Mouse (Mus musculus) cerebellum, adult 18-20 months (tissue): ENCODE measurements around the gene Ppp1r12c.

Source experiments
- DNase-seq, 2 experiments: peaks; one replicate each; pipeline ENCODE4 v3.0.0; 2021

The Ppp1r12c gene

DNA sequence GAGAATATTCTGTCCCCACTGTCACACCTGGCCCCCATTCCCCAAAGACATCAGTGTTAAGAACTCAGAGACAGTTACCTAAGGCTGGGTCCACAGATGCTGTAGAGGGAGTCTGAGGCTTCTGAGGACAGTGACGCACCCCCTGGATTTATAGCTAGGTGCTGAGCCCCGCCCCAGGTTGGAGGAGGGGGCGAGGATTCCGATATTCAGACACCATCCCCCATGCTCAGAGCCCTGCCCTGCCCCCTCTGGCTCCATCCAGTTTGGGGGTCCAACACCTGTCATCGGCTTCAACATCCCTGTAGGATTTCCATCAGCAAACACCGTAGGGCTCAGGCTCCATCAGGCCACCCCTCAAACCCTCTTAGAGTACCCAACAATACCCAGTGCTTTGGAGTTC is 14.4 kb upstream of the Ppp1r12c start:
- no peak for DNase-seq

DNA sequence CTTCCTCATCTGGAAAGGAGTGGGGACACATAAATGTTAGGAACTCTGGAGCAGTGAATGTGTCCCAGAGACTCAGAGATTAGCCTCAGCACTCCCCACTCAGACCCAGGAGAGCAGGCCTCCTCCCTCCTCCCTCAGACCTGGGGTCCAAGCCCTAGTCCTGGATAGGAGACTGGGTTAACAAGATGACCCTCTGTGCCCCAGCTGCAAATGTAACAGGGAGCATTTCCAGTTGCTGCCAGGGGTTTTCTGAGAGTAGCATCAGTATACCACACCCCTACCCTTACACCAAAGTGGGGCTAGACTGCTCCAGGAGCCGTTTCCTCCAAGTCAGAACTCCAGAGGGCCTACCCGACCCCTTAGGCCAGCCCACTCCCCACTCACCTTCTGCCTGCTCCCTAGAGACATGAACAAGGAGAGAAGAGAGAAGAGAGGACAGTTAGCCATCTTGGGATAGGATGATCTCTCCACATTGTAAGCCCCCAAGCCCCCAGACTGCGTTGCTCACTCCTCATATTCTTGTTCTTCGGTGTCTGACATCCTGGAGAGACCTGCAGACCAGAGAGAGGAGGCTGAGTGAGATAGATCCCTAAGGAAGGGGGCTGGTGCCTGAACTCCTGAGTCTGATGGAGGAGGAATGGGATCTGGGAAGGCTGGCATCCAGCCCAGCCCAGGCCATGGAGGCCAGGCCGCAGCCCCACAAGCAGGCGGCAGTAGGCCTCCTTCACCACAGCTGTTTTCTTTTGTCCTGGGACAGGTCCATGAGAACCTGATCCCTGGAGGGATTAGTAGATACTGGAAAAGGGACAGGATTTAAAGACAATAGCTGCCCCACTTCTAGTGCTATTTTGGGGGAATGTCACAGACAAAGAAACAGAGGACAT is 12.6 kb upstream of the Ppp1r12c start:
- DNase-seq, result no peak

DNA sequence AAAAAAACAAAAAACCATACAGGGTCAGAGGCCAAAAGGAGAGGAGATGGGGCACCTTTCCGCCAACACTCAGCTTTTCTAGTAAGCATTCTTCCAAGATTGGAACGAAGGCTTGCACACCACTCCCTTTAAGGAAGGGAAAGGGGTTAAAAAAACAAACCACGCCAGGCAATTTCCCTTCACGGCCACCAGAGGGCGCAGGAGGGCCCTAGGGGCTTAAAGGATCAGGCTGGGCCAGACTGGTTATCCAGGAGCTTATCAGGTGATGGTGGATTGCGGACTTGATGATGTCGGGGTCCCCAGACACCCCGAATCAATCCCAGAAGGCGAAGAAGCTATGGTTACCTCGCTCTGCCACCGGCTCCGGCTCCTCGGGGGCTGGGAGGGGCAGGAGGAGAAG is 11.8 kb upstream of the Ppp1r12c start:
- DNase-seq, result peak in 1 of 2 experiments; percentile 39

DNA sequence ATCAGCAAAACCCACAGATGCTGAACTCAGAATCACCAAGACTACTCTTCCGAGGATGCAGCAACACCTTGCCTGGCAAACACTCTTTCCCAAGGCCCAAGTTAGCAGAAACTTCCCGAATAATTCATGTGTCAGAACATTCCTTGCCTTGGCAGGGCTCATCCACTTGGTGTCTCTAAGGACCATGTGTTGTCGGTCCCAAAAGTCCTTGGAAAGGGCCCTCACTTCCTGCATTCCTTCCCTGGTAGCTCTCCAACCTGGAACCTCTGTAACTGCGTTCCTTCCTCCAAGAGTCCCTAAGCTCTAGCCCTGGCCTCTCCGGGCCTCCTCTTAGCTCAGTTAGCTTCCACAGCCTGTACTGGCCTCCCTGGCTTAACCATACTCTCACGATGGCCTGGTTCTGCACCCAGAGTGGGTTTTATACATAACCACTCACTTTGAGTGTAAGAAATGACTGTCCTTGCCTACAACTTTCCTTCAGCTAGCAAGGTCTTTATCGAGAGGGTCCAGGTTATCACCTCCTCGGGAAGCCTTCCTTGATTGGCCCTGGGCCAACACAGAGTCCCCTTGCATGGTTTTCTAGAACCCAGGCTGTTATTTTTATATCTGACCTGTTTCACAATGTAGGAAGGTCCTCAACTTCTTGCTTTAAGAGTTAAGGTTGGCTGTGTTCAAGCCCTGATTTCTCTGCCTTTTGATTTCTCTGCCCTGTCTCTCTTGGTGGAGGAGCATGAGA is 10.2 kb upstream of the Ppp1r12c start:
- DNase-seq, result no peak

DNA sequence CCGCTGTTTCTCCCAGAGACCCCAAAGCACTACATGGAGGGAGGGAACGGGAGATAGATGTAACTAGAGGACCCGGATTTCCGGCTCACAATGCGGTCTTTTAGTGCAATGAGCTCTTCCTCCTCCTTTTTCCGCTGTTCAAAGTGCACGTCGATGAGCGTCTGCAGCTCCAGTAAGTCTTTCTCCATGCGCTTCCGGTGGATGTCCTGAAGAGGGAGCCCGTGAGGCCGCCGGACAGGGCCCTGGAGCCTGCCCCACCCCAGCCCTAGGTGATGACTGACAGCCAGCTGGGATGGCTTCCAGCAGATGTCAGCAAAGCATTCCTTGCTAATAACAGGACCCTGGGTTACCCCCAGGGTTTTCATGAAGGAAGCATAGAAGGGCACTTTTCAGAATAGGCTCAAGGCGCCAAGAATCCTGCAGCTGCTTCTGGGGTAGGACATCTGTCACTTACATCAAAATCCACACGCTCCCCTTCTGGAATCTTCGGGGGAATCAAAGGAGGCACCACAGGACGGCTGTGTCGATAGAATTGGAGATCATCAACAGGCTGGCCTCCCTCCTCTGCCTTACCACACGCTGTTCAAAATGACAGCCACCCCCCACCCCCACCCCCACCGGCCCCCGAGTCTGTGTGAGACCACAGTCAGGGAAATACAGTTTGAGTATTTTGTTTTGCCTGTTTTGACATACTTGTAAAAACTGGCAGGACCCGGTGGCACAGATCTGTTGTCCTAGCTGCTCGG is 8.6 kb upstream of the Ppp1r12c start:
- DNase-seq, result peak; percentile 54 to 64

DNA sequence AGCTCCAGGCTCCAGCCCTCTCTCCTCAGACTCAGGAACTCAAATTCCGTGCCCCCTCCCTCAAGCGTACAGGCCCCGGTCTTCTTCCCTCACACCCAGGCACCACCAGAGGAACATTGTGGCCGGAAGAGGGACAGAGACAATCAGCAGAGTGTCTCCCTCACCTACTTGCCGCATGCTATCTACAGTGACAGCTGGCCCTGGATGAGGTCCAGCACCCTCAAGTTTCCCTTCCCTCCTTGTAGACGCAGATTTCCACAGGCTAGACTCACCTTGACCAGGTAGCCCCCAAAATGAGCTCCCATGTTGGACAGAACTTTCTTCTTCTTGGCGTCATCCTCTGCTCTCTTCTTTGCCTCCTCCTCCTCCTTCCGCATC is 7.2 kb upstream of the Ppp1r12c start:
- DNase-seq, result no peak

DNA sequence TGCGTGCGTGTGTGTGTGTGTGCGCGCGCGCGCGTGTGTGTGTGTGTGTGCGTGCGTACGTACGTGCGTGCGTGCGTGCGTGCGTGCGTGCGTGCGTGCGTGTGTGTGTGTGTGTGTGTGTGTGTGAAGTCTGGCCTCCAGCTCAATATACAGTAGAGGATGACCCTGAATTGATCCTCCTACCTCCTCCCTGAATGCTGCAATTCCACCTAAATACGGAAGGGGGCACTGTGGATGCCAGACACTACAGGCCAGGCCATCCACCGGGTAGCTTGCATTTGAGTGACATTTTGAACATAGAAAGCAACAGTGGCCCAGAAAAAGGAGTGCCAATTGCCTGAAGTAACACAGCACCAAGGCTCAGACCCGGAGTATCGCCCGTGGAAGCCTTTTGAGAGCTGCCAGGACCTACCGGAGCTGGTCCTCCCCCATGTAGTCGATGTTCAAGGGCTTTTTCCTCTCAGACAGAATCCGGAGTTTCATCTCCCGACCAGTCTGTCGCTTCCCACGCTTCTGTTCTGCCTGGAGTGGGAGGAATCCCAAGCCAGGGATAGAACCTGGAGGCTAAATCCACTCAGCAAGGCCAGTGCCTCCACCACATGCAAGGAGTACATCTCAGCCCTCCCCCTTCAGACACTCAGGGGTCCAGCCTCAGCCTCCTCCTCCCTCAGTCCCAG is 6.7 kb upstream of the Ppp1r12c start:
- no peak for DNase-seq

DNA sequence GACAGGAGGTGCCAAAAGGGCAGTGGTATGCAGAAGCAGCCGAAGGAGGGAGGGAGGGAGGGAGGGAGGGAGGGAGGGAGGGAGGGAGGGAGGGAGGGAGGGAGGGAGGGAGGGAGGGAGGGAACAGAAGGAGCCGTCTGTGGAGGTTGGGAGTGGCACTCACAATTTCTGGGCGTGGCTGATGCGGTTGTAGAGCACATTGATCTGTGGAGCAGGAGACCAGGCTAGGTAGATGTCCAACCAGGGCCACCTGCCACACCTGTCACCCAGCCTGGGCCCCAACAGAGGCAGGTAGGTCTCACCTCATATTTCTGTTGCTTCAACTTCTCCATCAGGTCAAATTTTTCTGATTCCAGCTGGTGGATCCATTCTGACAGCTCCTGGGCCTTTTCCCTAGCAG is 5.7 kb upstream of the Ppp1r12c start:
- DNase-seq, result no peak

DNA sequence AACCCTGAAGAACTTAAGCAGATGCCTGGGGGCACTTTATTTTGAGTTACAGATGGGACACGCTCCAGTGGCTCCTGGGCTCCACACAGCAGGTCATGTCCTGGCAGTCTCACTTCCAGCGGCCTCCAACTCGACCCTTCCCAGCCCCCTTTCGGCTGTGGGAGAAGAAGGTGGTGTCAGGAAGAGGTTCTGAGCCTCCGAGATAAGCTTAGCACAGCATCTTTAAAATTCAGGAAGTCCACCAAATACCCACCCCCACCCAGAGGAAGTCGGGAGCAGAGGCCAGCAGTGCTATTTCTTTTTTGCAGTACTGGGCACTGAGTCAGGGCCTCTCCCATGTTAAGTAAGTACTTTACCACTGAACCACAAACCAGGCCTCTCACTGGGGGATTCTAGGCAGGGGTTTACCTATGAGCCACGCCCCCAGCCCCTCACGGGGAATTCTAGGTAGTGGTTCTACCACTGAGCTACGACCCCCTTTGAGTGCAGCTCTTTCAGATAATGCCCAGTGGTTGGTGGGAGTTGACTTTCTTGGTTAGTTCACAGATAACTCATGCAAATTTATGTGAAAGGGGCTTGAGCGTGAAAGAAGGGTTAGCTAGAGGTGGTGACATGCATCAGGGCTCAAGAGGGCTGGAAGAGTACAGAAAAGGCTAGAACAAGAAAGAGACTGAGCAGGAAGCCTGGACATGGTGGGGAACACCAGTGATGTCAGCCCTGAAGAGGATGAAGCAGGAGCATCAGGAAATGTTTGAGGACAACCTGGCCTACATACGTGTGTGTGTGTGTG is 3.4 kb upstream of the Ppp1r12c start:
- DNase-seq, result no peak

DNA sequence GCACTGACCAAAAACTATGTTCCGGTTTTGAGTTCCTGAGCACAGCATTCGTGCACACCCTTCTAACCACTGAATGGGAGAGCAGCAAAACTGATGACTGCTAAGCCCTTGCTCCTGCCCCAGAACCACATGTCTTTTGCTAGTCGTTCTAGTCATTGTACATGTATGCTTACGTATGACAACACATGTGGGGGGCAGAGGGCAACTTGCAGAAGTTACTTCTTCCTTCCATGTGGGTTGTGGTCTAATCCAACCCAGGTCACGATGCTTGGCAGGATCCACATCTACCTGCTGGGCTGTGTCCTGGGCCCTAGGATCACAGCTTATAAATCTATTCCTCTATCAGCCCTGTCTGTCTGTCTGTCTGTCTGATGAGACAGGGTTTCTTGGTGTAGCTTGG is 2.4 kb upstream of the Ppp1r12c start:
- no peak for DNase-seq

DNA sequence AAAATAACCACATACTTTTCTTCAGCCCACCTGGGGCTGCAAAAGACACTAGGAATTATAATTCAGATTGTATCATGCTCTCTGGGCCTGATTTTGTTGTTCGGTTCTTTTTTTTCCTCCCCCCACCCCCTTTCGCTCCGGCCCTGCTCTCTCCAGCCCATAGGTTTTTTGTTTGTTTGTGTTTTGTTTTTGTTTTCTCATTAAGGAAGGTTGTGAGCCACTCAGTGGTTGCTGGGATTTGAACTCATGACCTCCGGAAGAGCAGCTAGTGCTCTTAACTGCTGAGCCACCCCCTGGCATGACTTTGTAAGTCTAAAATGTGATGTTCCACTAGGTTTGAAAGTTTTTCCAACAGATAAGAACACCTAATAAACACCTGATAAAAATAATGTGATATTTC is 1.6 kb upstream of the Ppp1r12c start:
- DNase-seq, result no peak

DNA sequence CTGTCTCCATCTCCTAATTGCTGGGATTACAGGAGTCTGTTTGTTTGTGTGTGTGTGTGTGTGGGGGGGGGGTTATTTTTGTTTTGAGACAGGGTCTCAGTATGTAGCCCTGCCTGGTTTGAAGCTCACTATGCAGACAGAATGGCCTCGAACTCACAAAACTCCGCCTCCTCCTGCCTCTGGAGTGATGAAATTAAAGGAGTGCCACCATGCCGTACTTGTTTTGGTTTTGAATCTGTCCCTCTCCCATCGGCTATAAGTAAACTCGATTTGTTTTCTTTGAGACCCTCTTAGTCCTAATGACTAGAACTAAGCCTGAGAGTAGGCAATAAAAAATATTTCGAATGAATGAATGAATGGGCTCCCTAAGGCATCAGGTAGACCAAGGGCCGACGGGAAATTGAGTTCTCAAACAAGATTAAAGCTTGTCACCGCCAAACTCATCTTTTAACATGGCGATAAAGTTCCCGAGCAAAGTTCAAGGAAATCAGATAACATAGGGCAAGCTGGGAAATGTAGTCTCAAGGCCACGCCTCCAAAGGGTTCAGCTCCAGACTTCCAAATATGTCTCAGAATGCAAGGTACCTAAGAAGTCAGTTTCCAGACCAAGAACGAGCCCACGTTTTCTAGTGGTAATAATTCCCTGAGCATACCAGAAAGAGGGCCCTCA is 1.1 kb upstream of the Ppp1r12c start:
- peak; percentile 61 to 81 for DNase-seq

DNA sequence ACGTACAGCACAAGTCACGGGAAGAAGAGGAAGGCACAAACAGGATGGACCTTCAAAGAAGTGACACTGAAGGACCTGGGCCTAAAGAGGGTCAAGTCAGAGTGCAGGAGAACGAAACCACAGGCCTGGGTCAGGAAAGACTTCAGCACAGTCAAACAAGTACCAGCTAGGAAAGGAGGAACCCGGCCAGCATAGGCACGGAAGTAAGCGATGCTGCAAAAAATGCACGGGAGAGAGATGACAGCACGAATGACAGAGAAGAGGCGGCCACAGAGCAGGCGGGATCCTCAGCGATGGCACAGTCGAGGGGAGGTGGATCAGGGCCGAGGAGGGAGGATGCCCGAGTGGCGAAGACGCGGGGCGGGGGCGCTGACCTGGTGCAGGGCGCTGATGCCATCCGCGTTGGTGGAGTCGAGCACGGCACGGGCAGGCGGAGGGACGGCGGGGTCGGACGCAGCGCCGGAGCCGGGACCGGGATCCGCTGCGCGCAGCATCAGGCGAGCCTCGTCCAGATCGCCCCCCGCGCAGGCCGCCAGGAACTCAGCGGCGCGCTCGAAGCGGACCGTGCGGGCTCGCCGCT is 498 bp downstream of the Ppp1r12c start:
- DNase-seq, result peak; percentile 63 to 73

DNA sequence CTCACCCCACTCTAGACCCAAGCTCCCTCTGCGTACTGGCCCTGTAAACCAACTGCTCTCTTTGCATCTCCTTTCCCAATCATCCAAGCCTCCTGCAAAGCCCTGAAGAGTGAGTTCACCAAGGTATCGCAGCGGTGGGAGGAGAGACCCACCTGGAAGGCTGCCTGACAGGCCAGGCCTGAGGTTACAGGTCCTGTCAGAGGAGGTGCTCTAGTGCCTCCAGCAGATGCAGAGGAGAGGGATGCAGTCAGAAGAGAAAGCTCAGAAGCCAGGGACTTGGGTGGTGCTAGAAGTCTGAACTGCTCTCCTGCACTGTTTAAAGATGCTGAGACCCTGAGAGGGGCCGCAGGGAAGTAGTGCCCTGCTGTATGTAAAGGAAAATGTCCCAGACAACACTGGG is 2.4 kb downstream of the Ppp1r12c start:
- DNase-seq, result no peak

DNA sequence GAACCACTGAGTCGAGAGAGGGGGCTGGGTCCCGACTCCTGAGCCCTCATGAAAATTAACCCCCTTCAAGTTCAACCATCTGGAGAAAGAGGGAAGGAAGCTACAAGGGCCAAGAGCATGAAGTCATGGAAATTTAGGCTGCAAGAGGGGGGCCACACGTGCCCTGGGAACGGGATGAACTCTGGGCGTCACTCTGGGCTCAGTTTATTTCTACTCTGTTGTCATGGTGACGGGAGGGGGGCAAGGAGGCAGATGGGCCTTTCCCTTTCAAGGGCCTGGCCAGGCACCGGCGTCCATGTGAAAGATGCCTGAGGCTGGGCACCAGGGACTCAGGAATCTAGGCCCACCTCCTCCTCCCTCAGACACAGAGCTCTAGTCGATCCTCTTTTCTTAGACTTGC is 3.2 kb downstream of the Ppp1r12c start:
- DNase-seq, result peak in 1 of 2 experiments; percentile 29

DNA sequence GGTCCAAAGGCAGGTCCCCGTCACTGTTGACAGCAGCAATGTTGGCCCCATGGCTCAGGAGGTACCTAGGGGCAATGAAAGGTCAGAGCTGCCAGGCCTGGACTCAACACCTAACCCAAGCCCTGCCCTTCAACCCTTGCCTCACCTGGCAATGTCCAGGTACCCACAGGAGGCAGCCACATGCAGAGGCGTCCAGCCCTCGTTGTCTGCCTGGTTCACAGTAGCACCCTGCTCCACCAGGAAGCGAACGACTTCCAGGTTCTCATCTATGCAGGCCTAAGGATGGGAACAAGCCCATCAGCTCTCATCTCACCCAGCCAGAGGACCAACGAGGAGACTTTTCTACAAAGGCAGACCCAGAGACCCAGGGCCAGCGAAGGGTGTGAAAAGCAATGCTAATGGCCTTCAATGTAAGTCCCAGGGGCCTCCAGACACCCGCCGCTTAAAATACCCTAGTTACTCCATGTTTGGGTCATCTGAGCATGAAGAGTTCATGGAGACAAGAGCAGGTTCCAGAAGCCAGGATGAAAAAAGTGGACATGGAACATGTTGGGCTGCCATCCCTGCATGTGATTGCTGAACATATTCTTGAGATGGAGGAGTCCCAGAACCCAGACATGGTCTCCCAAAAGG is 4.1 kb downstream of the Ppp1r12c start:
- DNase-seq, result no peak

DNA sequence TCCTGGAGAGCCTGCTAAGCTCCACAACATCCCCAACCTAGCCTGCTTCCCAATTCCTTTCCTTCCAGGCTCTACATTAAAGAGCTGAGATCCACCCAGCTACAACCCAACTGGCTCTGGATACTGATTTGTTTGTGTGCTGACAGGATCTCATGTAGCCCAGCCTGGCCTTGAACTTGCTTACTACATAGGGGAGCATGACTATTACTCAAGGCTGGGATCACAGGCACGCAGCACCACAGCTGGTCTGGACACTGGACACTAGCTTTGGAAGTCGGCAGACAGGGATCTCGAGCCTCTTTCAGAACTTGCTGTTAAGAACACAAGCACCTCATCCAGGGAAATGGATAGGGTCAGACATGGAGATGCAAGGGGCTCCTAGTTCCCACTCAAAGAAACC is 5.0 kb downstream of the Ppp1r12c start:
- DNase-seq, result no peak

DNA sequence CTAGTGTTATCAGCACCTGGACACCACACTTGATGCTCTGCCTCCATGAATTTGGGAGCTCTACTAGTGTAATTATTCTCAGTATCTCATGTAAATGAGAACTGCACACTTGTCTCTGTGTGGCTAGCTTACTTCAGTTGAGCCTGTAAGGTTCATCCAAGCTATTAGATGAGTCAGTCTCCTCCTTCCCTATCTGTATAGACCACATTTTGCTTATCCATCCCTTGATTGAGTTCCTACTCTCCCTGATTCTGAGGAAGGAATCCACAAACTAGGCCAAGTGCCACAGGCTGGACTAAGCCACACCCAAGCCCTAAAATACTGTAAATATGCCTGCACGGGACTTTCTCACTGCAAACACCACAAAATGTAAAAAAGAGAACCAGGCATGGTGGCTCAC is 7.5 kb downstream of the Ppp1r12c start:
- no peak for DNase-seq

DNA sequence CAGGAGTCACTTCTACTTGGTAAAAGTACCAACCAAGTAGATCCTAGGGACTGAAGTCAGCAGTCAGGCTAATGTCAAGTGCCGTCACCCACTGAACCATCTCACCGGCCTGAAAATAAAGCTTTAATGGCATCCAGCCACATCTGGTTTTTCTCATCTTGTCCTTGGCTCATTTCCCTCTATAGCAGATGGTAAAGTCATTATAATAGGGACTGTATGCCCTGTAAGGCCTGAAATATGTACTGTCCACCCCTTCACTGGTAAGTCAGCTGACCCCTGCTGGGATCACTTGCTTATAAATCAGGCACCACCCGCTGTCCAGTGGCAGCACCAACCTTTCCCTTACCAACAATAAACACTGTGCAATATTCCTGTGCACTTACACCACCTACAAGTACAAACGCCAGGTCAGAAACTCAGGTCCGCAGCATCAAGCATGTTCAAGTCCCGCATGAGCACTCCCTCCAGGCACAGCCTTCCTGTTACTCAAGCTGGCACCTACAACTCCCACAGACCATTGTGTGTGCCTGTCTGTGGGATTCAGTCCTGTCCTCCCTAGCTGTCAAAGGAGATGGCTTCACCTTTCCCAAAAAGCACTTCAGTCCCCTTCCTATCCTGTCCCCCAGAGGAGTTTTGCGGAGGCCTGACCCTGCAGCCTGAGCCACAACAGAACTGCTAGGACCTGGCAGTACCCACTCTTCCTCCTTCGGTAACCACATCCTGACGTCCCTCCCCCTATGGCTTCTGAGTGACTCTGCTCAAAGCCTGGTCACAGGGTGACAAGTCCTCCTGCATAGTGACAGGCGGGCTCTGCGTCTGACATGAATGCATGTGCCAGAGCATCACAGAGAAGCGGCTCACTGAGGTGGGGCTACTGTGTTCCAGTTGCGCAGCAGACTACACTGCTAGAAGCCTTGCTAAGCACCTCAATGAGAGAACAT is 8.9 kb downstream of the Ppp1r12c start:
- no peak for DNase-seq

DNA sequence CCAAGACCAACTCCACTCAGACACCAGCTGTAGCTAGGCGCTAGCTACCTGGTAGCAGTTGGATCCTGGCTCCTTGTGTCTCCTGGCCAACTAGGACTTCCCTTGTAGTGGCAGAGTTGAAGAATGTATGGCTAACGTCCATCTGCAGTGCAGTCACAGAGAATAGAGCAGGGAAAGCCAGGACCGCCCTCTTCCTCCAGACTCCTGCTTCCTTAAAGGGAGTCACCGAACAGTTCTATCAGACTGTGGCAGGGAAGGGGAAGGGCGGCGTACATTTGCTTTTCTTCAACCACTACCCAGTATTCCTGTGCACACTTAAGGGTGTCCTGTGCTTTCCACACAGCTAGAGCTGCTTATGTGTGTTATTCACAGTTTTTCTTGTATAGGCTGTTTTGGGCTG is 10.2 kb downstream of the Ppp1r12c start:
- DNase-seq, result no peak
